Comparison of ENCODE assay signal across 27 mouse cellular contexts in genomic region chr1:13849071-13849470, GRCm38 (mm10).
DNase-seq lines count a peak whose midpoint lies in the region; ATAC-seq and TF ChIP-seq lines count a peak whose summit lies in the region.
"Had no signal": no experiment of that assay in that cellular context is flagged by ENCODE, and none has a peak within 500 bp of the region (broad histone marks: within the 10 kb centered on the region; RNA-seq: fewer than 3 reads in every experiment).

No protein-coding gene starts in this region.

- no peaks in the 10 kb centered on the region for H3K27me3 ChIP-seq in embryonic facial prominence, embryonic 13.5 days
- no peaks in the 10 kb centered on the region for H3K27me3 ChIP-seq in stomach, postnatal 0 days (ENCODE audit: control insufficient read depth, insufficient read depth, low read length)
- H3K27me3 ChIP-seq: embryonic facial prominence, embryonic 15.5 days; forebrain, embryonic 15.5 days; heart, embryonic 13.5 days; hindbrain, embryonic 15.5 days; Patski had no signal

- peak; percentile 47 for TF ChIP-seq EP300 in stomach, postnatal 0 days (optimal IDR thresholded peaks at IDR 0.05)

- intact Hi-C loops in gastrocnemius, postnatal 14 days (cut with DNase I; ENCODE audit: low total_unique reads) = no loop called here

- 72% methylated on average over 4 of the region's 4 CpGs for WGBS in embryonic facial prominence, embryonic 13.5 days
- 66% methylated on average over 4 of the region's 4 CpGs for WGBS in stomach, postnatal 0 days

- DNase-seq in urinary bladder, adult 18-20 months (ENCODE audit: low spot score in 2 of 2) = peak; percentile 11 to 56
- no peak for DNase-seq in urinary bladder, postnatal 4 days (ENCODE audit: low spot score in 2 of 2)
- DNase-seq in stomach, postnatal 0 days (ENCODE audit: low spot score) = no peak
- DNase-seq in urinary bladder, postnatal 36 days (ENCODE audit: low spot score in 2 of 2) = peak; percentile 33 to 35
- no peak for DNase-seq in gastrocnemius, postnatal 14 days
- no peak for DNase-seq in gastrocnemius, postnatal 4 days (ENCODE audit: low spot score in 2 of 2)
- DNase-seq: adrenal gland, adult 2 months; adrenal gland, postnatal 14 days; cerebellum, adult 11 months; cerebellum, adult 2 months; cerebellum, adult 9-11 months; cerebellum, postnatal 25 days; gastrocnemius, postnatal 10 days; heart, adult 2 months; heart, postnatal 14 days; heart, postnatal 4 days had no signal

- no peak overlapping the region; the same call in 1 of the 2 replicates for H3K27ac ChIP-seq in embryonic facial prominence, embryonic 13.5 days
- no peak overlapping the region for H3K27ac ChIP-seq in stomach, postnatal 0 days (replicated peaks)
- H3K27ac ChIP-seq: embryonic facial prominence, embryonic 15.5 days; forebrain, embryonic 12.5 days; forebrain, embryonic 15.5 days; heart, adult 2 months; heart, embryonic 10.5 days; heart, embryonic 13.5 days; hindbrain, embryonic 15.5 days had no signal

- H3K4me3 ChIP-seq in embryonic facial prominence, embryonic 13.5 days = no peak overlapping the region
- no peak overlapping the region for H3K4me3 ChIP-seq in stomach, postnatal 0 days (ENCODE audit: low read depth, low read length)
- H3K4me3 ChIP-seq: embryonic facial prominence, embryonic 15.5 days; erythroblast, embryonic 14.5 days; forebrain, embryonic 12.5 days; forebrain, embryonic 15.5 days; heart, adult 2 months; heart, embryonic 10.5 days; heart, embryonic 13.5 days; hindbrain, embryonic 15.5 days had no signal

- no peaks in the 10 kb centered on the region for H3K36me3 ChIP-seq in embryonic facial prominence, embryonic 13.5 days
- H3K36me3 ChIP-seq in stomach, postnatal 0 days (ENCODE audit: control insufficient read depth, insufficient read depth, low read length) = no peaks in the 10 kb centered on the region
- H3K36me3 ChIP-seq: embryonic facial prominence, embryonic 15.5 days; forebrain, embryonic 12.5 days; forebrain, embryonic 15.5 days; G1E; heart, embryonic 10.5 days; heart, embryonic 13.5 days; hindbrain, embryonic 15.5 days had no signal

- no peaks in the 10 kb centered on the region for H3K9me3 ChIP-seq in embryonic facial prominence, embryonic 13.5 days
- no peaks in the 10 kb centered on the region for H3K9me3 ChIP-seq in stomach, postnatal 0 days (ENCODE audit: control insufficient read depth, low read length)
- H3K9me3 ChIP-seq: embryonic facial prominence, embryonic 15.5 days; forebrain, embryonic 12.5 days; forebrain, embryonic 15.5 days; G1E; heart, embryonic 10.5 days; heart, embryonic 13.5 days; hindbrain, embryonic 15.5 days had no signal

- H3K4me1 ChIP-seq in embryonic facial prominence, embryonic 13.5 days = peaks cover 7% of the 10 kb centered on the region; the same call in 1 of the 2 replicates
- H3K4me1 ChIP-seq in stomach, postnatal 0 days (replicated peaks; ENCODE audit: control insufficient read depth, insufficient read depth) = no peaks in the 10 kb centered on the region
- H3K4me1 ChIP-seq: embryonic facial prominence, embryonic 15.5 days; forebrain, embryonic 12.5 days; forebrain, embryonic 15.5 days; heart, embryonic 10.5 days; heart, embryonic 13.5 days; hindbrain, embryonic 15.5 days had no signal

- ATAC-seq in embryonic facial prominence, embryonic 13.5 days (ENCODE audit: insufficient number of reproducible peaks, insufficient read depth, low FRiP score, low TSS enrichment, low read depth) = peak; percentile 67; the same call in 1 of the 2 replicates
- no peak for ATAC-seq in stomach, postnatal 0 days (ENCODE audit: low FRiP score, low TSS enrichment)
- ATAC-seq in erythroblast, adult 5-6 weeks (replicated peaks; ENCODE audit: low FRiP score, poor library complexity, severe bottlenecking) = no peak
- ATAC-seq: forebrain, embryonic 15.5 days; Patski had no signal

- no peak for TF ChIP-seq CTCF in stomach, postnatal 0 days (IDR thresholded peaks at IDR 0.05; ENCODE audit: low read depth)

- H3K9ac ChIP-seq in embryonic facial prominence, embryonic 13.5 days = no peak overlapping the region
- no peak overlapping the region for H3K9ac ChIP-seq in stomach, postnatal 0 days (ENCODE audit: low read length)
- H3K9ac ChIP-seq: embryonic facial prominence, embryonic 15.5 days; forebrain, embryonic 12.5 days; forebrain, embryonic 15.5 days; heart, embryonic 13.5 days; hindbrain, embryonic 15.5 days had no signal

- H3K4me2 ChIP-seq in embryonic facial prominence, embryonic 13.5 days = no peak overlapping the region
- H3K4me2 ChIP-seq in stomach, postnatal 0 days (replicated peaks; ENCODE audit: low read depth) = no peak overlapping the region
- H3K4me2 ChIP-seq: embryonic facial prominence, embryonic 15.5 days; forebrain, embryonic 12.5 days; forebrain, embryonic 15.5 days; heart, embryonic 13.5 days; hindbrain, embryonic 15.5 days had no signal

Comparison
In these comparisons a context has a peak if more than half of its experiments do, and no peak if none do; other contexts are left out.
1. DNase-seq: peak in urinary bladder, adult 18-20 months (2 of 2) and urinary bladder, postnatal 36 days (2 of 2); none in urinary bladder, postnatal 4 days (0 of 2), stomach, postnatal 0 days (single experiment), gastrocnemius, postnatal 14 days (single experiment) and gastrocnemius, postnatal 4 days (0 of 2).